Mouse (Mus musculus): ENCODE data around the gene Rad9b. TPM values are rescaled to one million over a fixed set of nuclear protein-coding genes. Genes with fewer than 3 reads are reported as not detected.

The Rad9b gene
- total RNA-seq, 2 experiments from 2014 or later: 5.1 to 5.4 TPM

DNA sequence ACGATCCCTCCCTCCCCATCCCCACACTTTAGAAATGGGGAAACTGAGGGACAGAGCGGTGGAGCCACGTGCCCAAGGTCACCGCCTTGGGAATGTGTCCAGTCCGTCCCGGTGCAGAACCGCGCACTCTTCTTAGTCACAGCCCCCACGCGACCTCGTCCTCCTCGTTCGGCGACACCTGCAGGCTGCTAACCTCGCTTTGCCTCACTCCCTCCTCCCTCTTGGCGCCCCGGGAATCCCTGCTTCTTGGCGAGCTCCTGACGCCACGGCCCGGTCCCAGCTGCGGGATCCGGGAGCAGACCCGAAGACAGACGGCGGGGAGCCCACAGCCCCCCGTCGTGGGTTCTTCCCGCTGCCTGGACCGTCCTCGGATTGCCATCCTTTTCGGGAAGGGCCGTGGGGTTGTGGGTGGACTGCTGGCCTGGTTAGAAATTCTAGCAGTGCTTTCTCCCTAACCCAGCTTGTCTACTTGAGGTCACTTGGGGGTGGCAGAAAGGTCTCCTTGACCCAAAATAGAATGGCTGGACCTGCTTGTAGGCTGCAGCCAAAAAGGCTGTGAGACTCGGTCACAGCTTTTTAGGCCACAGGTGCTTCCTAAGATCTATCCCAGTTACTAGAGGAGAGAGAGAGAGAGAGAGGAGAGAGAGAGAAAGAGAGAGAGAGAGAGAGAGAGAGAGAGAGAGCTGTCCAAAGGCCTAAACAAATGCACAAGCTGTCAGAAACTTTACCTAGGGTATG lies 68.8 kb downstream of the Rad9b start:
- DNase-seq (ENCODE audit: low spot score in 2 of 2): peak in 1 of 2 experiments; percentile 52

DNA sequence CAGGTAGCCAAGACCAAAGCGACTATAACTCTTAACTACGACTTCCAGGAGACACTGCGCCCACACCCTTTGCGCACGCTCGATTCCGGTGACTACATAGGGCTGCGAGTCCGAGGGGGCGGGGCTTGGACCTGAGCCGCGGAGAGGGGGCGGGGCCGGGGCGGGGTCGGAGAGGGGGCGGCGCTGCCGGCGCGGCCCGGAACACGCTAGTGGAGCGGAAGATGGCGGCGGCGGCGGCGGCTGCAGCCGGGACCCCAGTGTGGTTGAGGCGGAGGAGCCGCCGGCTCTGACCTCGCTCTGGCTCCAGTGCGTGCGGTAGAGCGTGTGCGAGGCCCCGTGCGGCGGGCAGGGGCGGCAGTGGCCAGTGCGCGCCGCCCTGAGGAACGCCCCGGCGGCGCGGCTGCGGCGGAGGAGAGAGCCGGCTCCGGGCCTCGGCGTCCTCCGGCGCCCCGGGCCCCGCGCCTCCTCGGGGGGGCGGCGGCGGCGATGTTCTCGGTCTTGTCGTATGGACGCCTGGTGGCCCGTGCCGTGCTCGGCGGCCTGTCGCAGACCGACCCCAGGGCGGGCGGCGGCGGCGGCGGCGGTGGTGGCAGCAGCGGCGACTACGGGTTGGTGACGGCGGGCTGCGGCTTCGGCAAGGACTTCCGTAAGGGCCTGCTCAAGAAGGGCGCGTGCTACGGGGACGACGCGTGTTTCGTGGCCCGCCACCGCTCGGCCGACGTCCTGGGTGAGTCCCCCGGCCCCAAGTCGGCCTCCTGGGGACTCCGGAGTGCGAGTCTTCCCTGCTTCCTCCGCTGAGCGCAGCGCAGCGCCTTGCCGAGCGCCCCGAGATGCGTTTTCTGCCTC lies 69.6 kb downstream of the Rad9b start, which contains the start of gene Pptc7:
TSS of gene Pptc7 (plus strand) at position 183 of the 846 bp plus-strand sequence.
- peak; percentile 86 to 92 for DNase-seq (ENCODE audit: low spot score in 2 of 2)

- no peak for DNase-seq (ENCODE audit: low spot score in 2 of 2)
These were observed 70.2 kb downstream of the Rad9b start for GRCm38 (mm10) chr5:122283828-122284182.

DNA sequence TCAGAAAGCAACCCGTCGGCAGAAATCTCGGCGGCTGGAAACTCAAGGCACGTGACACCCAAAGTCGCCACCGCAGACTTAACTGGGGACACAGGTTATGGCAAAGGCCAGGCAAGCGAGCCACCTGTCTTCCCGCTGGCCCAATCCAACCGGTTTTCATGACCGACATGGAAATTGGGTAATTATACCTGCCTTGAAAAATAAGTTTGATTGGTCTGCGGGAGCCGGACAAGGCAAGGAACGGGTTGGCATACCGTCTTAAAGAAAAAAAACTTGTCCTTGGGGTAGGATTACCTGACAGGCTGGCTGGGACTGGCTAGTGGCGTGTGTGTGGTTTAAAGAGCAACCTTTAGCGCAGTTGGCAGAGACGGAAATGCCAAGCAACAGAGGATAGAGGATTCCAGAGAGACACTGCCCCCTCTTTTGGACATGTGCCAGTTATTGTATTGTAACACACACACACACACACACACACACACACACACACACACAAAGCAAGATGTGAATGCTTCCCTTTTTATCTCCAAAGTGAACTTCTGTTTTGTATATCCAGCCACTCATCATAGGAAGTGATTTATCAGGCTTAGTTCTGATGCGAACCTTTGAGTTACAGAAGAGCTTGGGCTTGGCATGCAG lies 73.1 kb downstream of the Rad9b start:
- DNase-seq (ENCODE audit: low spot score in 2 of 2): no peak

DNA sequence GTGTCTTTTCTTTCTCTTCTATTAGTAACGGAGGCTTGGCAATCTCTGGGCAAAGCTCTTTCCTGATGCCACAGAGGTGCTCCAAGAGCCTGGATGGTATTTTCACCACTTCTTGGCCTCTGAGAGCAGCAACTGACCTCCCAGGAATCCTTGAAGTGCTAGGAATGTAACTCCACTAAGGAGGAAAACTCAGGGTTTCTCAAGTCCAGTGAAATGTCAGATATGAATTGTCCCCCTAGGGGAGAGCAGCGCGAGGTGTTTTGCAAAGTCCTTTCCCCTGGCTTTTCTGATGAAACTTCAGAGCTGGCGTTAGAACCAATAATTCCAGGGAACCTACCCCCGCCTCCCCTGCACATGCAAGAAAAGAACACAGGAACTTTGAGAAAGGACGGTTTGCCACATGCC lies 73.6 kb downstream of the Rad9b start:
- no peak for DNase-seq (ENCODE audit: low spot score in 2 of 2)

- no peak for DNase-seq (ENCODE audit: low spot score in 2 of 2)
These were observed 74.1 kb downstream of the Rad9b start for GRCm38 (mm10) chr5:122279799-122280421.

DNA sequence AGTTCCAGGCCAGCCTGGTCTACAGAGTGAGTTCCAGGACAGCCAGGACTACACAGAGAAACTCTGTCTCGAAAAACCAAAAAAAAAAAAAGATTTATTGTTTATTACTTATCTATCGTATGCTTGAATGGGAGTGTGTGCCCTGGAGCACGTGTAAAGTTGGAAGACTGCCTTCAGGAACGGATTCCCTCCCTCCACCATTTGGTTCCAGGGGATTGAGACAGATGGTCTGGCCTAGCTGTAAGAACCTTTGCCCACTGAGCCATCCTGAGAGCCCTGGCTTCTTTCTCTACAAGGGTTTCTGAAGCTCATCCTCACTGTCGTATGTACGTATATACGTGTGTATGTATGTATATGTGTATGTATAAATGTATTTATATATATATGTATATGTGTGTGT lies 75.1 kb downstream of the Rad9b start:
- DNase-seq (ENCODE audit: low spot score in 2 of 2): no peak

DNA sequence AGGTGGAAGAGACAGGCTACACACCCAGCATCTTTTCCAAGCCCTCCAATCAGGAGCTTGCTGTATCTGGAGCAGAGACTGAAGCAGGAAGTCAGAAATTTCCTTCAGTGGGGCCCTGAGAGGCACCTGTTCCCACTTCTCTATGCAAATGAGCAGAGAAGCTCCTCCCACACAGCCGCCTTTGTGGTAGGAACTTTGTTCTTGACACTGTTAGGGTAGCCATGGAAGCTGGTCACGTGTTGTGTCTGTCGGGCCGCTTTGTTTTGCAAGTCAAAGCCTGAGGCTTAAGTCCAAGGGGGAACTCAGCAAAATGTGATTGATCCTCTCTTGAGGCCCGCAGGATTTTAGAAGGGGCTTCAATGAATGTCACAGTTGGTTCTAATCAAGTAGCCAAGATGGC lies 79.2 kb downstream of the Rad9b start:
- DNase-seq (ENCODE audit: low spot score in 2 of 2): no peak

Other genes with a start within 250 kb of the Rad9b start
- 1 to 10 TPM in 1 of 2 experiments, under 1 TPM in 1; 0.78 to 1.8 TPM for gene Ccdc63, start 213.4 kb downstream of the Rad9b start, total RNA-seq (2021)
- gene Ppp1cc, start 196.0 kb downstream of the Rad9b start, total RNA-seq (2021): 100 to 1,000 TPM; 190 to 196 TPM
- gene Hvcn1, start 147.4 kb downstream of the Rad9b start, total RNA-seq (2021): 1 to 10 TPM; 2.6 to 2.8 TPM
- gene Tctn1, start 89.8 kb downstream of the Rad9b start, total RNA-seq (2021): 10 to 100 TPM; 15.0 to 17.3 TPM
- gene Pptc7, start 69.9 kb downstream of the Rad9b start, total RNA-seq (2021): 10 to 100 TPM; 26.1 to 27.3 TPM
- 100 to 1,000 TPM; 213 to 228 TPM for gene Vps29, start 136 bp upstream of the Rad9b start, total RNA-seq (2021)
- gene Gpn3, start 17.6 kb upstream of the Rad9b start, total RNA-seq (2021): 10 to 100 TPM; 26.7 to 29.1 TPM
- gene Fam216a, start 18.1 kb upstream of the Rad9b start, total RNA-seq (2021): 10 to 100 TPM; 77.7 to 81.3 TPM
- gene Arpc3, start 37.6 kb upstream of the Rad9b start, total RNA-seq (2021): 100 to 1,000 TPM; 287 to 319 TPM
- gene Anapc7, start 67.5 kb upstream of the Rad9b start, total RNA-seq (2021): 10 to 100 TPM; 35.1 to 37.9 TPM
- 100 to 1,000 TPM; 511 to 561 TPM for gene Atp2a2, start 148.0 kb upstream of the Rad9b start, total RNA-seq (2021)